In the genomic region with DNA sequence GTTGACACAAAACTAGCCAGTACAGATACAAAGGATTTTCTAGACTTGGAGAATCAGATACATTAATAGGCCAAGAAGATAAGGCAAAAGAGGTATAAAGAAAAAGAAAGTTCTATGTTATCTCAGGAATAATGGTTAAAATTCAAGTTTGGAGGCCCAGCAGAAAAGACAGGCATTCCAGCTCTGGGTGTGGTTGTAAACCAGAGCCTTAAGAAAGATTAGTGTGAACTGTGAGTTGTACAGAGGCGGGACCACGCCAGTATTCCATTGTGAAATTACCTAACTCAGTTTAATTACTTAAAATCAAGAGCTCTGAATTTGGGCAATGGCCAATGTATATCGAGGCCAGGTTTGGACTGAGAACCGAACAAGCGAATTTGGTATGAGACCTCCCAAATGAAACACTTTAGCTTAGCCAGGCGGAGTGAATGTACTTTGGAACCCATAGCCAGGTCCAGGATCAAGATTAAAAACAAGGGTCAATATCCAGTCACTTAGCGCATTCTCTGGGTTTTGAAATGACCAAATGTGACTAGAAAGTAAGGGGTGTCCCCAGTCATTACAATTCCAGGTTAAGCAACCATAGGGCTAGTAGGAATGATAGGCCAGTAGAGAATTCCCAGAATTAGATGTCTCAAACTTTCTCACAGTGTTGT, we compare ENCODE assay signal across 19 mouse cellular contexts. TPM values are rescaled to one million over a fixed set of nuclear protein-coding genes. Genes with fewer than 3 reads are reported as not detected.
A peak's percentile ranks its signal among the peaks of the same experiment; 100 is the strongest.
DNase-seq lines count a peak whose midpoint lies in the region; ATAC-seq and TF ChIP-seq lines count a peak whose summit lies in the region.
"Had no signal": no experiment of that assay in that cellular context is flagged by ENCODE, and none has a peak within 500 bp of the region (broad histone marks: within the 10 kb centered on the region; RNA-seq: fewer than 3 reads in every experiment).

No protein-coding gene starts in this region.

- no peak overlapping the region for H3K9ac ChIP-seq in kidney, embryonic 16.5 days (replicated peaks; ENCODE audit: low read length)
- no peak overlapping the region for H3K9ac ChIP-seq in intestine, embryonic 16.5 days (ENCODE audit: low read depth, low read length)
- H3K9ac ChIP-seq: embryonic facial prominence, embryonic 12.5 days; heart, embryonic 13.5 days had no signal

- TF ChIP-seq CTCF in kidney, adult 2 months (conservative IDR thresholded peaks at IDR 0.05; ENCODE audit: insufficient read depth, insufficient read length, low read depth, low read length): no peak

- no peak overlapping the region for H3K4me2 ChIP-seq in kidney, embryonic 16.5 days (replicated peaks; ENCODE audit: low read depth, low read length)
- H3K4me2 ChIP-seq in intestine, embryonic 16.5 days (ENCODE audit: low read depth, low read length): no peak overlapping the region
- H3K4me2 ChIP-seq: embryonic facial prominence, embryonic 12.5 days; heart, embryonic 13.5 days had no signal

- WGBS in kidney, adult 2 months: 73% methylated on average over 7 of the region's 7 CpGs
- WGBS in kidney, embryonic 16.5 days: 89% methylated on average over 7 of the region's 7 CpGs
- 82% methylated on average over 7 of the region's 7 CpGs for WGBS in intestine, embryonic 16.5 days

- H3K4me3 ChIP-seq in kidney, adult 2 months (ENCODE audit: insufficient read depth, low read depth, low read length): no peak overlapping the region
- no peak overlapping the region for H3K4me3 ChIP-seq in kidney, embryonic 16.5 days (ENCODE audit: low read length)
- H3K4me3 ChIP-seq in intestine, embryonic 16.5 days (ENCODE audit: low read length): no peak overlapping the region
- H3K4me3 ChIP-seq: embryonic facial prominence, embryonic 12.5 days; heart, embryonic 13.5 days had no signal

- no peaks in the 10 kb centered on the region for H3K36me3 ChIP-seq in kidney, adult 2 months (ENCODE audit: control insufficient read depth, insufficient read depth, low read length)
- no peaks in the 10 kb centered on the region for H3K36me3 ChIP-seq in kidney, embryonic 16.5 days (ENCODE audit: insufficient read depth, low read length)
- no peaks in the 10 kb centered on the region for H3K36me3 ChIP-seq in intestine, embryonic 16.5 days (ENCODE audit: control insufficient read depth, insufficient read depth, low read length)
- H3K36me3 ChIP-seq: embryonic facial prominence, embryonic 12.5 days; G1E; heart, embryonic 13.5 days had no signal

- no peaks in the 10 kb centered on the region for H3K9me3 ChIP-seq in kidney, embryonic 16.5 days (ENCODE audit: low read length)
- no peaks in the 10 kb centered on the region for H3K9me3 ChIP-seq in intestine, embryonic 16.5 days (ENCODE audit: control insufficient read depth, low read length)
- H3K9me3 ChIP-seq: embryonic facial prominence, embryonic 12.5 days; G1E; heart, embryonic 13.5 days had no signal

- peak overlapping the region; percentile 63; the same call in 1 of the 2 replicates for H3K27ac ChIP-seq in kidney, adult 2 months (ENCODE audit: insufficient read depth, low read depth, low read length)
- H3K27ac ChIP-seq in kidney, embryonic 16.5 days (ENCODE audit: low read length): no peak overlapping the region
- no peak overlapping the region for H3K27ac ChIP-seq in intestine, embryonic 16.5 days (ENCODE audit: low read length)
- H3K27ac ChIP-seq: embryonic facial prominence, embryonic 12.5 days; heart, embryonic 13.5 days had no signal

- H3K4me1 ChIP-seq in kidney, adult 2 months (ENCODE audit: control insufficient read depth, insufficient read depth, low read length): peaks cover 2% of the 10 kb centered on the region; the same call in 1 of the 2 replicates
- no peaks in the 10 kb centered on the region for H3K4me1 ChIP-seq in kidney, embryonic 16.5 days (ENCODE audit: insufficient read depth, low read length)
- no peaks in the 10 kb centered on the region for H3K4me1 ChIP-seq in intestine, embryonic 16.5 days (ENCODE audit: control insufficient read depth, insufficient read depth, low read length)
- H3K4me1 ChIP-seq: embryonic facial prominence, embryonic 12.5 days; heart, embryonic 13.5 days had no signal

- no peak for ATAC-seq in kidney, embryonic 16.5 days (ENCODE audit: low FRiP score, low TSS enrichment)
- ATAC-seq in intestine, embryonic 16.5 days: peak; percentile 33; the same call in 1 of the 2 replicates
- ATAC-seq: activated CD4-positive, CD25-positive, alpha-beta regulatory T cell, adult 4 months; forebrain, embryonic 16.5 days had no signal

- no peaks in the 10 kb centered on the region for H3K27me3 ChIP-seq in kidney, adult 2 months (replicated peaks; ENCODE audit: control insufficient read depth, insufficient read depth, low read length)
- H3K27me3 ChIP-seq in kidney, embryonic 16.5 days (ENCODE audit: insufficient read depth, low read length): no peaks in the 10 kb centered on the region
- no peaks in the 10 kb centered on the region for H3K27me3 ChIP-seq in intestine, embryonic 16.5 days (replicated peaks; ENCODE audit: control insufficient read depth, insufficient read depth, low read length)
- H3K27me3 ChIP-seq: embryonic facial prominence, embryonic 12.5 days; heart, embryonic 13.5 days had no signal

- no peak for TF ChIP-seq POLR2A in kidney, adult 2 months (IDR thresholded peaks at IDR 0.05; ENCODE audit: low read depth, low read length)

- DNase-seq in kidney, adult 2 months: peak; percentile 68
- peak; percentile 19 to 45 for DNase-seq in lung, adult 18-20 months
- no peak for DNase-seq in lung, postnatal 10 days
- DNase-seq in urinary bladder, postnatal 14 days (ENCODE audit: low spot score): peak; percentile 13
- no peak for DNase-seq in urinary bladder, postnatal 10 days (ENCODE audit: low spot score)
- no peak for DNase-seq in spleen, postnatal 4 days (ENCODE audit: low spot score in 2 of 2)
- DNase-seq: adrenal gland, postnatal 14 days; cerebellum, adult 11-12 months; cerebellum, adult 9-10 months; cerebellum, postnatal 25 days; gastrocnemius, postnatal 14 days; heart, postnatal 36 days had no signal

RNA-seq across cellular contexts. Expression of a gene that starts 5.9 kb away (rescaled TPM):
- 47.8 and 62.0 TPM in 2 replicates for polyA plus RNA-seq in kidney, adult 2 months (2012; rRNA removed)
- polyA plus RNA-seq in kidney, embryonic 16.5 days (2015; fragmentation: Nextera tagmentation; extraction: Ambion mirVana): 374 and 384 TPM in 2 replicates
- 300 and 319 TPM in 2 replicates for polyA plus RNA-seq in intestine, embryonic 16.5 days (2015; fragmentation: Nextera tagmentation; extraction: Ambion mirVana)

Comparison
In these comparisons a context has a peak if more than half of its experiments do, and no peak if none do; other contexts are left out.
1. DNase-seq: peak in kidney, adult 2 months (single experiment), lung, adult 18-20 months (2 of 2) and urinary bladder, postnatal 14 days (single experiment); none in lung, postnatal 10 days (single experiment), urinary bladder, postnatal 10 days (single experiment) and spleen, postnatal 4 days (0 of 2).